Mouse (Mus musculus) yolk sac, embryonic 10.5 days (tissue): ENCODE data around the gene Stard10.

Experiments used
- DNase-seq: peaks from one replicate; pipeline ENCODE4 v3.0.0-alpha.2; 2017; ENCODE audit warnings: low spot score

Gene Stard10

GRCm38 (mm10) chr7:101330841-101331173 is 13.9 kb downstream of the Stard10 start:
- no peak for DNase-seq

GRCm38 (mm10) chr7:101332045-101332831 is 15.4 kb downstream of the Stard10 start:
- no peak for DNase-seq

DNA sequence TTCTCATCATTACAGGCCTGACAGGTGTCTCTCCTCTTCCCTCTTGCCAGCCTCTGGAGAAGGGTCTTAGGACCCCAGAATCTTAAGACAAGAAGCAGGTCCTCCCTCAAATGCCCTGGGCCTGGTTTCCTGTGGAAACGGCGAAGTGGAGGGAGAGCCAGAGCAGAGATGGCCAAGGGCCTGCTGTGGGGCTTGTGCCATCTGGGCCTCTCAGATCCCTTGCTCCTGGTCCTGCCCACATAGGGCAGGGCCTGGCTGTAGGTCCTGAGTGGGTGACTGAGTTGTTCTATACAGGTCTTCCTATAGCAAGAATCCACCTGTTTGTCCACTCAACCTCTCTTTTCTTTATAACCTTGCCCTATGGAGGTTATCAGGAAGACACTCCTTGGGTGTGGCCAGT is 18.3 kb downstream of the Stard10 start:
- DNase-seq: no peak

GRCm38 (mm10) chr7:101336686-101337085 is 19.8 kb downstream of the Stard10 start:
- no peak for DNase-seq

GRCm38 (mm10) chr7:101337401-101337800 is 20.5 kb downstream of the Stard10 start:
- no peak for DNase-seq

- no peak for DNase-seq
These were observed 24.5 kb downstream of the Stard10 start for GRCm38 (mm10) chr7:101341405-101341804.

DNA sequence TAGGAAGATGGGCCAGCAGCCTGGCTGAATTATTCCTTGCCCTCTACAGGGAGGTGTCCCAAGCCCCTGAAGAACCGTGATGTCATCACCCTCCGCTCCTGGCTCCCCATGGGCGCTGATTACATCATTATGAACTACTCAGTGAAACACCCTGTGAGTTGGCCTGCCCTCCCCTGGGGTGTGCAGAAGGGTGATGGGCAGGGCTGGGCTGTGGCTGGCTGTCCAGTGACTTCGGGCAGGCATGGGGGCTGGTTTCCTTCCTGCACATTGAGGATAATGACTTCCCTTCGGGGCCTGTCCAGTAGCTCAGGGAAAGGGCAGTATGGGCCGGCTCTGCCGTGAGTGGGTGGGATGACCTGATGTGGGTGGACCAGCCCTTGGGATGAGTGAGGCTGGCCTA is 26.2 kb downstream of the Stard10 start:
- DNase-seq: no peak

GRCm38 (mm10) chr7:101344892-101345291 is 28.0 kb downstream of the Stard10 start:
- peak; percentile 36 for DNase-seq

DNA sequence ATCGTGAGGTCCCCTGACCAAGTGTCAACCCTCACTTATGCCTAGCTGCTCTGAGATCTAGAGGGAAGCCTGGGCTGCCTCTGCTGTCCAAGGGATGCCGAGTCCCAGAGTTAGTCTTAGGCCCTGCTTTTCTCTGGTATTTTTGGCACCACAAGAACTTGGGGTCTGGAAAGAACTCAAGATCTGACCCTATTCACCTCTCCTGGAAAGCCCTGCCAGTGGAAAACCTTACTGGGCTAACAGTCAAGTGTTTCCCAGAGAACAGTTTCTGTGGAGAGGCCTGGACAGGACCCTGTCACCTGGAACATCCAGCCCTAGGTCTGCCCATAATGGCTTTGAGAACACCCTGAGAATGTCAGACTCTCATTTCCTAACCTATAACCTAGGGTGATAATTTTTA is 30.1 kb downstream of the Stard10 start:
- DNase-seq: no peak

DNA sequence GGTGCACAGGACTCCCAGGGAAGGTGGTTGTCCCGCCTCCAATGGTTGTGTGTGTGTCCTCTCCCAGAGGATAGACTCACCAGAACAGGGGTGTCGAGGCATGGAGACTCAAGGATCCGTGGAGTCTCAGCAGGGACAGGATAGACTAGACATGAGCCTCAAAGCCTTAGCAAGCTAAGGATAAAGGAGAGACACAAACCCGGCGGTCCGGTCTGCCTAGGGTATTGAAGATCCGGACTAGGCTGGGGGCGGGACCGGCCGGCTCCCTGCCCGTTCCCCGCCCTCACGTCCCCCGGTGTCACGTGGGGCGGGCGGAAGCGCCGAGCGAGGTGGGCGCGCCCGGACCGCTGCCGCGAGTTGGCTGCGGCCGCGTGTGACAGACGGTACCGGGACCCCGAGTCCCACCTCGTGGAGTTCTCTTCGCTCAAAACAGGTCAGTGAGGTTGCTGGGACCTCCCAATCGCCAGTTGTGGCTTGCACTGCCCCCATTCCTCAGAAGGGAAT is 30.9 kb downstream of the Stard10 start, which contains the start of gene Arap1:
Gene Arap1 (plus strand): TSS at position 301 of the 504 bp plus-strand sequence.
- peak; percentile 78 for DNase-seq

GRCm38 (mm10) chr7:101348312-101348711 is 31.4 kb downstream of the Stard10 start:
- no peak for DNase-seq

GRCm38 (mm10) chr7:101349861-101350260 is 33.0 kb downstream of the Stard10 start:
- DNase-seq: no peak

DNA sequence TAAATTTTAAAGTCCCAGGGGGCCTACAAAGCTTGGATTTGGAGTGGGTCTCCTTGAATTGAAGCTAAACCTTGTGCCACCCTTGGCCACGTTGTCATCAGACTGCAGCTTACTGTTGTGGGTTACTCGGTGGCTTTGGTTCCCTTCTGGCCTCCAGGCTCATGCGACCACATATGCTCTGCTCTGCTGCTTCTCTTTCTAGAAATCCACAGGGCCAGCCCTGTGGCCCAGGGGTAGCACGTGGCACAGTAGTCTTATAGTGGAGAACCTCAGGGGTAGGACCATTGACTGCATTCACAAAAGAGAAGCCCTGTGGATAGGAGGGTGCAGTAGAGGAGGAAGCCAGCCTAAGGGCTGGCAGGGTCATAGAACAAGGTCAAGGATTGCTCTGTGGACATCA is 35.5 kb downstream of the Stard10 start:
- DNase-seq: no peak

DNA sequence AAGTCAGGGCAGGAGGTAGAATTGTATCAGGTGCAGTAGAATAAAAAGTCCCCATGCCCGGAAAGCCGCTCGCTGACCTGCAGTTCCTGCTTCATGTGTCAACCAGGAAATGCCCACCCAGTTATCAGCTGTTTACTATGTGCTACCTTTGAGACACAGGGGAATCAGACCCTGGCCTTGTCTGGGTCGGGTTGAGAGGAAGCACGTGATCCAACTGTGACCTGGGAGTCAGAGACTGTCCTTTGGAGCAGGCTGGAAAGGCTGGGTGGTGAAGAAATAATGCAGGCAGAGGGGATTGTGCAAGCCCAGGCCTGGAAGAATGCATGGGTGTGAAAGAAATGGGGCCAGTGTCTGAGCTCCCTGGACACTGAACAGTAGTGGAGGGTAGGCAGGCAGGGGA is 37.5 kb downstream of the Stard10 start:
- DNase-seq: peak; percentile 89

DNA sequence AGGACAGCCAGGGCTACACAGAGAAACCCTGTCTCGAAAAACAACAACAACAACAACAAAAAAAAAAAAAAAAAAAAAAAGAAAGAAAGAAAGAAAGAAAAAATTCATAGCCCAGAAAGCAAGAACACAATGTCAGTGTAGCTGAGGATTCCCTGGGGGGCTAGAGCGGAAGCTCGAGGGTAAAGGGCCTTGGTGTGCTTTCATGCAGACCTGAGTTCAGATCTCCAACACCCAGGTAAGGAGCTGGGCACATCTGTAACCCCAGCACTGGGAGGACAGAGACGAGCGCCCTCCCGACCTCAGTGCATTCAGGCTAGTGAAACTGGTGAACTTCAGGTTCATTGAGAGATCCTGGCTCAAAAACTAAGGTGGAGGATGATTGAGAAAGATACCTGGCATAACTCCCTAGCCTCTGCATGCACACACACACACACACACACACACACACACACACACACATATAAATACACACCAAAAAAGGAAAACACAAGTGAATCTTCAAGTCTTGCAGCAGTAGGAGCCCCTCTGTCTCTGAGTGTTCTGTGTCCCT is 38.7 kb downstream of the Stard10 start:
- DNase-seq: no peak

GRCm38 (mm10) chr7:101356868-101357267 is 40.0 kb downstream of the Stard10 start:
- DNase-seq: no peak

DNA sequence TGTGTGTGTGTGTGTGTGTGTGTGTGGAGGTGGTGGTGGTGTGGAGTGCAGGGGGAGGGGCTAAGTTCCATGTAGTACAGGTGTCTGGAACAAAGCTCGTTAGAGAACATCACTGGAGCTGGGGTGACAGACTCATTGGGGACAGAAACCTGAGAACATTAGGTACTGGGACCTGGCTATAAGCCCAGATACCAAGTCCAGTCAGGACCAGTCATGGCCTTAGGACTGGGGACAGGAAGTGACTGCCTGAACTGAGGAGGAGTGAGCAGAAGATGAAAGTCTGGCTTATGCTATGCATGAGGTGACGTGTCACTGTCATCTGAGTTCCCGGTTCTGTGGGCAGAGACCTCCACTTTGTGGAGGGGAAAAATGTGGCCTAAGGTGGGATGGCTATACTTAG is 43.5 kb downstream of the Stard10 start:
- DNase-seq: no peak

DNA sequence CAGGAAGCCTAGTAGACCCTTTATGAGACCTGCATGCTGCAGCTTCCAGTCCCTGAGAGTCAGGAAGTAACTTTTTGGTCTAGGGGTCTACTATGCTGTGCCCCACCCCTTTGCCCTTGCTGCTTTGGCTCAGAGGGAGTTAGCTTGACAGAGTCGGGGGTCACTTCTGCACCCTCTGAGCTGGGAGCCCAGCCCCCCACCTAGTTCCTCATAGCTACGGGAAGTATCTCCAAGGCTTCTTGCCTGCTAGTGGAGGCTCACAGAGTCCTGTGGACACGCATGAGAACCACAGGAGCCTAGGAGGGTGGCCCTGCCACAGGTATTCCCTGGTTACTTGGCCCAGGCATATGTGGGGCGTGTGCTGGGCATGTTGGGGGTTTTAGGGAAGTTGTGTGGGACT is 44.1 kb downstream of the Stard10 start:
- no peak for DNase-seq

GRCm38 (mm10) chr7:101361767-101362166 is 44.9 kb downstream of the Stard10 start:
- peak; percentile 53 for DNase-seq

DNA sequence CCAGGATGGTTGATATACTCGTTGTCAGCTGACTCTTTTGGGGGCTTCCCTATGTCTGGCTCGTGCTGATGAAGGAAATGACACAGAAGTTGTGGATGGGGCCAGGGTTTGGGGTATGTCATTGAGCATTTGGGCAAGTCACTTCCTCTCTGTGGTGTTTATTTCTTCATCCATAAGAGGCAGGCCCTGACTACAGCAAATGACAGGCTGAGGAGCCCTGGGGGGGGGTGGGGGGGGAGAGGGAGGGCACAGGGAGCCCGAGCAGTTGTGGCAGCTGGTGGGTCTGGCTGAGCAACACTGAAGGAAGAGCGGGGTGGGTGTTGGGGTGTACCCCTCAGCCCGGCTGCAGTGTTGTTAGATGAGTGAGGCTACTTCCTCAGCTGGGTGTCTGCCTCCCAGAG is 45.9 kb downstream of the Stard10 start:
- DNase-seq: no peak

DNA sequence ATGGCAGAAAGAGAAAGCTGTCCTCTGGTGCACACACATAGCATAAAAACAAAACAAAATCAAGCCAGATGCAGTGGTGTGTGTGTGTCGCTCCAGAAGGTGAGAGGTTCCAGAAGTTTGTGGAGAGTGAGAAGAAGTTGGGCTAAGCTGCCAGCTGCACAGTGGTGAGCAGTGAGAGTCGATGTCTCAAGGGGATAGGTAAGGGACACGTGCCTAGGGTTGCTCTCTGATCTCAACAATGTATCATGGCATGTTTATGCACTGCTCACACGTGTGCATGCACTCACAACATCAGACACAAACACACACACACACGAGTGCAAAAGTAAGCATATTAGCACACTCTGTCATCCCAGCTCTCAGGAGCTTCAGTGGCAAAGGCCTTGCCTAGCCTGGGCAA is 47.0 kb downstream of the Stard10 start:
- no peak for DNase-seq

DNA sequence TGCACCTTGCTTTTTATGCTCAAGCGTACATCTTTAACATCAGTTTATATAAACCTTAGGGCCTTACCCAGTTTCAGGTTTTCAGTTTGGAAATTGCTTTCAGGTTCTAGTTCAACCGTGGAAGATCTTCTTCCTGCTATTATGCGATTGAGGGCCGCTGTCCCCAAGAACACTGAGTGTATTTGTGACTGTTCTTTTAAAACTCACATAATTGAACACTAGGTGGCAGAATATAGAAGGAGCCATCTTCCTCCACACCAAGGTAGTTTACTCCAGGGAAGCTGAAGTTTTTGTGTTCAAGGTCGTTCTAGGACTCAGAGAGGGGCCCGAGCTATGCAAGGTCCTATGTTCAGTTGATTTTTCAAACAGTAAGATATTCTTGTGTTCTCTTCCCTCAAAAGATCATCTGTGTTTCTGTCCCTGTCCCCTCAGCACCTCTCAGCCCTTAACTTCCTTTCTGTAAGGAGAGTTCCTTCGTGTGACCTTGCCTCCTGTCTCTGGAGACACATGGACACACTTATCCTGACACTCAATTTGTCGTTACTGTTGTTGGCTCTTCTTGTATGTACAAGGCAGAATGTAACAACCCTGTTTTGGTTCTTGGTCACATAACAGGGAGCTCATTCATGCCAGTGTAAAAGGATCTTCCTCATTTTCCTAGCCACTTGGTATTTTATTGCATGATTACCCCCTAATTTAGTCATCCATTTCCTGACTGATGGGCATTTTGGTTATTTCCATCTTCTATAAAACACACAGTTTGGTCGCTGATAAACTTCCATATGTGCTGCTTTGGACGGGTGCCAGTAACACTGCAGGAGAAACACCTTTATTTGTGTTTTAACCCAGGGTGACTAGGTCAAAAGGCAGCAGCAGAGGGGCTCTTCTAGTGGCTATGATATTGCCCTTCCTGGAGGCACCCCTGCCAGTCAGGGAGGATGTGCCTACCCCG is 51.3 kb downstream of the Stard10 start:
- no peak for DNase-seq

- DNase-seq: no peak
These were observed 52.8 kb downstream of the Stard10 start for GRCm38 (mm10) chr7:101369666-101370065.
